Mouse (Mus musculus) heart, postnatal 0 days (tissue): ENCODE results near the gene Caskin2.

ENCODE experiments used
- CTCF ChIP-seq: IDR thresholded peaks from 2 replicates; pipeline ENCODE4 v1.5.1; 2016; ENCODE audit warnings: antibody characterized with exemption, control low read depth, low read depth
- EP300 ChIP-seq: IDR thresholded peaks from 2 replicates; pipeline ENCODE4 v1.6.1; 2016; ENCODE audit warnings: antibody characterized with exemption, low read depth

DNA sequence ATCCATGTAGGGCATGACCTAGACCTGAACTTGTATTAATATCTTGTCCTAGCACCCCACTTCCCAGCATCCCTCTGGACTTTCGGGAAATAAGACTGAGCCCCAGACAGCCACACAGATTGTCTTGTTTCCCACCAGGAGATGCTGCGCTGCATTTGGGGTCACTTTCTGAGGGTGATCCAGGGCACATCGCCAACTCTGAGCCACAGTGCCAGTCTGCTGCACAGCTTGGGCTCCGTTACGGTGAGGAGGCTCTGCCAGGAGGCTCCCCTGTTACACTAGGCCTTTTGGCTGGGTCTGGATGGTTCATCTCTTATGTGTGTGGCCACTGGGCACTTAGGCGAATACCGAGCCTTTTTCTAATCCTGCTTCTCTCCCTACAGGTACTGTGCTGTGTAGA is 23.7 kb downstream of the Caskin2 start:
- TF ChIP-seq CTCF (no peak), EP300 (no peak)
